Mouse (Mus musculus): ENCODE data around the gene Dnal4.

DNA sequence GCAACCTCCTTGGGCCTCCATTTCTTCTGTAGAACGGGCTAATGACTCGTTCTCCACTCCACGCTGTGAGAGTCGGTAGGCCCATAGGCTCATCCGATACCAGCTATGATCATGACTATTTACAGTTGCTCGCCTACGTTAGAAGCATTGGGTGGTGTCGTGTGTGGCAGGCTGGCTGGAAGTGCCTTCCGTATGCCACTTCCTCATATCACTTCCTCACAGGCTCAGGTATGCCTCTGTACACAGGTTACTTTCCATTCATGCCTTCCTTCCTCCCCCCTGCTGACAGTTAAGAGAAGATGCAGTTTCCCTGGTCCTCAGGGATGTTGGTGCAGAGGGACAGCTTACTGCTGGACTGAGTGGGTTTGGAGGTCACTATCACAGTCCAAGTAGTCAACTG lies 15.4 kb upstream of the Dnal4 start:
- TF ChIP-seq CTCF (IDR thresholded peaks at IDR 0.05; ENCODE audit: low read depth): no peak
- no peak for TF ChIP-seq EP300 (IDR thresholded peaks at IDR 0.05; ENCODE audit: low read depth)
